In genomic region chr12:86867271-86868223, GRCm38 (mm10) we compare ENCODE assay signal across 8 mouse cellular contexts. TPM values are rescaled to one million over a fixed set of nuclear protein-coding genes. Genes with fewer than 3 reads are reported as not detected.
DNase-seq lines count a peak whose midpoint lies in the region; ATAC-seq lines count a peak whose summit lies in the region.

No protein-coding gene starts in this region.

- ATAC-seq in erythroblast, adult 5-6 weeks (replicated peaks; ENCODE audit: low FRiP score, poor library complexity, severe bottlenecking), result peak; percentile 76
- ATAC-seq in liver, embryonic 13.5 days (ENCODE audit: low read depth), result peak; percentile 39; the same call in 1 of the 2 replicates
- no peak for ATAC-seq in neural tube, embryonic 15.5 days (ENCODE audit: low FRiP score)

- DNase-seq in 416B (ENCODE audit: low read depth), result peak; percentile 86
- DNase-seq in ZHBTc4 (ENCODE audit: low read depth, low spot score), result peak; percentile 88
- peak; percentile 49 to 67 for DNase-seq in heart, postnatal 36 days
- no peak for DNase-seq in liver, embryonic 13.5 days
- DNase-seq in spleen, postnatal 4 days (ENCODE audit: low spot score in 2 of 2), result no peak
- DNase-seq in left cerebral cortex, postnatal 36 days (ENCODE audit: low spot score in 2 of 2), result no peak

- H3K4me1 ChIP-seq in liver, embryonic 13.5 days (replicated peaks), result peaks cover 9% of the 10 kb centered on the region
- H3K4me1 ChIP-seq in neural tube, embryonic 15.5 days, result peaks cover 4% of the 10 kb centered on the region

- H3K9ac ChIP-seq in liver, embryonic 13.5 days, result no peak overlapping the region
- no peak overlapping the region for H3K9ac ChIP-seq in neural tube, embryonic 15.5 days (replicated peaks)

- H3K27me3 ChIP-seq in liver, embryonic 13.5 days, result no peaks in the 10 kb centered on the region
- H3K27me3 ChIP-seq in neural tube, embryonic 15.5 days (replicated peaks), result no peaks in the 10 kb centered on the region

- no peaks in the 10 kb centered on the region for H3K9me3 ChIP-seq in liver, embryonic 13.5 days (replicated peaks)
- no peaks in the 10 kb centered on the region for H3K9me3 ChIP-seq in neural tube, embryonic 15.5 days (replicated peaks)

- intact Hi-C loops in heart, postnatal 36 days (cut with DNase I), result no loop called here
- intact Hi-C loops in left cerebral cortex, postnatal 36 days (cut with DNase I), result no loop called here

- H3K36me3 ChIP-seq in liver, embryonic 13.5 days, result no peaks in the 10 kb centered on the region
- H3K36me3 ChIP-seq in neural tube, embryonic 15.5 days, result no peaks in the 10 kb centered on the region

- H3K4me2 ChIP-seq in liver, embryonic 13.5 days, result no peak overlapping the region
- no peak overlapping the region for H3K4me2 ChIP-seq in neural tube, embryonic 15.5 days

- WGBS in liver, embryonic 13.5 days (ENCODE audit: insufficient replicate concordance), result 42% methylated on average over 14 of the region's 14 CpGs
- whole genome bisulfite sequencing in neural tube, embryonic 15.5 days, result 54% methylated on average over 14 of the region's 14 CpGs

- H3K4me3 ChIP-seq in liver, embryonic 13.5 days (replicated peaks), result no peak overlapping the region
- no peak overlapping the region for H3K4me3 ChIP-seq in neural tube, embryonic 15.5 days (replicated peaks)

- no peak overlapping the region for H3K27ac ChIP-seq in liver, embryonic 13.5 days
- no peak overlapping the region for H3K27ac ChIP-seq in neural tube, embryonic 15.5 days (replicated peaks)

RNA-seq across cellular contexts. Expression of gene Irf2bpl, which starts 17.1 kb away (rescaled TPM):
- 0.21 and 0.77 TPM in 2 replicates for total RNA-seq in erythroblast, adult 5-6 weeks (2015; ENCODE audit: low replicate concordance)
- total RNA-seq in erythroblast, adult 5-6 weeks (2017; ENCODE audit: low replicate concordance), result 0.42 TPM in 1 of 2 replicates, not detected in the other
- 10 to 100 TPM; 36.1 to 37.0 TPM for total RNA-seq in heart, postnatal 36 days (2021)
- polyA plus RNA-seq in liver, embryonic 13.5 days (2015; fragmentation: Nextera tagmentation; extraction: Ambion mirVana), result 2.8 and 3.0 TPM in 2 replicates
- total RNA-seq in left cerebral cortex, postnatal 36 days (2021), result 10 to 100 TPM; 70.7 to 73.6 TPM
- polyA plus RNA-seq in neural tube, embryonic 15.5 days (2015; fragmentation: Nextera tagmentation; extraction: Ambion mirVana), result 53.3 and 69.9 TPM in 2 replicates

Comparison
In these comparisons a context has a peak if more than half of its experiments do, and no peak if none do; other contexts are left out.
1. DNase-seq: peak in 416B (single experiment), ZHBTc4 (single experiment) and heart, postnatal 36 days (2 of 2); none in liver, embryonic 13.5 days (single experiment), spleen, postnatal 4 days (0 of 2) and left cerebral cortex, postnatal 36 days (0 of 2).
2. RNA of gene Irf2bpl, which starts 17.1 kb away (total RNA-seq): 70.7 to 73.6 TPM in left cerebral cortex, postnatal 36 days and 36.1 to 37.0 TPM in heart, postnatal 36 days; 0.21 to 0.77 TPM in erythroblast, adult 5-6 weeks; every median in the first group is over 10 times any median in the second.